Mouse (Mus musculus): ENCODE data around the gene Phf2.
"Not testable (repeated sequence)": the region's sequence is repeated elsewhere in the genome, so short reads cannot be mapped to it uniquely, and the experiment has no call there.

Phf2 gene

DNA sequence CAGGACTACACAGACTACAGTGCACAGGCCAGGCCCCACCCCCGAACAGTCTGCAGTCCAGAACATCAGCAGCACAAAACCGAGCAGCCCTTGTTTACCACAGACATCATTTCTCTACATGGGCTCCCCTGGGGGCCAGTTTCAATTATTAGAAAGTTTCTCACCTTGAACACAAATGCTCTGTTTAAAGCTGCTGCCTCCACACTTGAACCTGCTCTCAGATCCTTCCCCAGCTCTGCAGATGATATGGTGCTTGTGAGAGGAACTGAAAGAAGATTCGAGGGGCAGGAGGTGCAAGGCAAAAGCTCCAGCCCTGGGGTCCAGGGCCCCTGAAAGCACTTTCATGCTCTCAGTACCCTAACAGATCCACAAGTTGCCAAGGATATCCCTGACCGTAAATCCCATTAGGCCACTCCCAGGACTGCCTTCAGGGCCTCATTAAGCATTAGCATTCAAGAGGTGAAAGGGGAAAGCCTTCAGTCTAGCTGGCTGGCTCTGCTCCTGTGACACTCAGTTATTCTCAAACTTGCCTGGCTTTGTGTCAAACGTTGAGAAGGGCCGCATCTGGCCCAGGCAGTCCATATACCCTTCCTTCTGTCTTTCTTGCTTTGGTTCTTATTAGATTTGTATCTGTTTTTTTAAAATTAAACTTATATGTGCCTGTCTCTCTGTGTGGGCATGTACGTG lies 13.5 kb downstream of the Phf2 start:
- DNase-seq (ENCODE audit: low spot score): no peak

DNA sequence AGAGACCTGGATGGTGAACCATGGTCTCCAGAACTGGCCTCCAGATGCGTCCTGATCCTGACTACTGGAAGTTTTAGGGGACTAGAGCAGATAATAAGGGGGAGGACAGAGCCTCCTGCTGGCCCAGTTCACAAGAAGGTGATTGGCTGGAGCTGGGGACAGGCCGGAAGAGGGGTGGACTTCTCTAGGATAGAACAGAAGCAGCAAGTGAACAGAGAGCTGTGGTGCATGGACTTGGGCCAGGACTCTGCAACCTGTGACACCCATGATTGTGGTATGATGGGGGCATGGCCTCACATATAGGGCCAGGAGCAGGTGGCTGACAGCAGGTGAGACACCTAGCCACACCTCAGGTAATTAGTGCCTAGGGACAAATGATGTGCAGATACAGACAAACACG lies 17.0 kb downstream of the Phf2 start:
- DNase-seq (ENCODE audit: low spot score): no peak

DNA sequence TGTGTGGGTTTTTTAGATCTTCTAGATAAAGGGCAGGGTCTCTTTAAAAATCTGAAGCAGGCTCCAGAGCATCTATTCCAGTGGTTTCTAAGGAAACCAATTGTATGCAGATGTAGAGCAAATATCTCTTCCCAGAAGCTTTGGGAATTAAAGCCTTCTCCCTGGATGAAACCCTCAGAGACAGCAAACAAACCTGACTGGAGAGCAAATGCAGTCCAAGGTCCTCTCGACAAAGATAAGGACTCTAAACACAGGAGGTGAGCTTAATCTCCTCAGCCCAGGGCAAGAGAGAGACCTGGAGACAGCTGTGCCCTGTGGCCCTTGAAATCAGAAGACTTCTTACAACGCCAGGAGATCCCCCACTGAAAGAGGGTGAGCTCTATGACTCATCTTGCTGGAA lies 17.4 kb downstream of the Phf2 start:
- no peak for DNase-seq (ENCODE audit: low spot score)

DNA sequence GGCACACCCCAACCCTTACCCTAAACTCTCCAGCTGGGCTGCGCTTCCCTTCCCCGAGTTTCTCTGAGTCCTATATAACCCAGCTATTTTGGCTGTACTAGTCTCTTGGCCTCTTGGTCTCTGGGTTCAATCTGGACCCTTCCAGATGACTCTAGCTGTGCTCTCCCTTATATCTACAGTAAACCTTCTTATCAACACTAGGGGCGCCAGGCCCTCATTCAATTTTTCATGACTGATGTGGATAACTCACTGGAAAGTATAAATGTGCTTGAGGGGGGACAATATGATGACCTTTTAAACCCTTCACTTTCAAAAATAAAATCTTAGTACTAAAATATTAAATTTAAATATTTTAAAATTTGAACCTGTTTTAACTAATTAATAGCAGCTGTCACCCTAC lies 18.1 kb downstream of the Phf2 start:
- no peak for DNase-seq (ENCODE audit: low spot score)

GRCm38 (mm10) chr13:48851719-48852118 lies 19.2 kb downstream of the Phf2 start:
- DNase-seq (ENCODE audit: low spot score): no peak

GRCm38 (mm10) chr13:48850771-48851170 lies 20.1 kb downstream of the Phf2 start:
- DNase-seq (ENCODE audit: low spot score): no peak

DNA sequence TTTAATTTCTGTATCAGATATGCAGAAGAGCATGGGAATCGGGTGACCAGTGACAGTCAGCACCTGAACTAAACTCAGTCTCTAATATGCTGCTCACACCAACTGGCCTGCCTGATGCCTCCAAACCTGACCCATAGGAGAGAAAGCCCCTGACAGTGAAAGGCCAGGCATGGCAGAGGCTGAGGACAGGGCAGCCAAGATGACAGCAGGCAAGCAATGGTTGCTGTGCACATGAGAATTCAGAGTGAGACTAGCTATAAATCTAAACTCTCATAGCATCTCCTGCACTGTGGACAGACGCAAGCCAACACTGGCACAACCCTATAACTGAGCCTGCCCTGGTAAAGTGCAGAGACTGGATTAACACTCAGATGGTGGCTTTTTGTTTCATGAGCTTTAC lies 20.6 kb downstream of the Phf2 start:
- no peak for DNase-seq (ENCODE audit: low spot score)

GRCm38 (mm10) chr13:48849155-48849554 lies 21.8 kb downstream of the Phf2 start:
- peak; percentile 57 for DNase-seq (ENCODE audit: low spot score)

- DNase-seq (ENCODE audit: low spot score): no peak
Measured at GRCm38 (mm10) chr13:48845308-48845707, 25.6 kb downstream of the Phf2 start.

- no peak for DNase-seq (ENCODE audit: low spot score)
Measured at GRCm38 (mm10) chr13:48843530-48843929, 27.4 kb downstream of the Phf2 start.

- DNase-seq (ENCODE audit: low spot score): no peak
Measured at GRCm38 (mm10) chr13:48841905-48842592, 28.9 kb downstream of the Phf2 start.

GRCm38 (mm10) chr13:48838284-48838683 lies 32.6 kb downstream of the Phf2 start:
- no peak for DNase-seq (ENCODE audit: low spot score)

GRCm38 (mm10) chr13:48837537-48837936 lies 33.4 kb downstream of the Phf2 start:
- no peak for DNase-seq (ENCODE audit: low spot score)

- no peak for DNase-seq (ENCODE audit: low spot score)
Measured at GRCm38 (mm10) chr13:48830528-48831250, 40.2 kb downstream of the Phf2 start.

- no peak for DNase-seq (ENCODE audit: low spot score)
Measured at GRCm38 (mm10) chr13:48829780-48830179, 41.1 kb downstream of the Phf2 start.

DNA sequence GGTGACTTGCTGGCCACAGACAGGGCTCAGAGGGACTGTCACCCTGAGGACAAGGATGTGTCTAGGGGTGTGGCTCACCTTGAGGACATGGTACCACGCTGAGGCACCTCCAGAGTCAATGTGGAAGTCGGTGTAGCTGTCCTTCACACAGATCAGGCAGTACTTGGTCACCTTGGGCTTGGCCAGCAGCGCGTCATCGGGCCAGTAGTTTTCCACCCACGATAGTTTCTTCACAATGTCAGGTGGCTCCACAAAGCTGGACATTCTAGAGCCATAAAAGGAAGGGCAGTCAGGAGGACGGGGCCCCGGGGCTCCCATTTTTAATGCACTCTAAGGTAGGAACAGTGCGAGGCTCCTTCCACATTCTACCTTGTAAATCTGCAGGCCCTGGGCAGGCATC lies 48.0 kb downstream of the Phf2 start:
- no peak for DNase-seq (ENCODE audit: low spot score)

- no peak for DNase-seq (ENCODE audit: low spot score)
Measured at GRCm38 (mm10) chr13:48822288-48822687, 48.6 kb downstream of the Phf2 start.

DNA sequence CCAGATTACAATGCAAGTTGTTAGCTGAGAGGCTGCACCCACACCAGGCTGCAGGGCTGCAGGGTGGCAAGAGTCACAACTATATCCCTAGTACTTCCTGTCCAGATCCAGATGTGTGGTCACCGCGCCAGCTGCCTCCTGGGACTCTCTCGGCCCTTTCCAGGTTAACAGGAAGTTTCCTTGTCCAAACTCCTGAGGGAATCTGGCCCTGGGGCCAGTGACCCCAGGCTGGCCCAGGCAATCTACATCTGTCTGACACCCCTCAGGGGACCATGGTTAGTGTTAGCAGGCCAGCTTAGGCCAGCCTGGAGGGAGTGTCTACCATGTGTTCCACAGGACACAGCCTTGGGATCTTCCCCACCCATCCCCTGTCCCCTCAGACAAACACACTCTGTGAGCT lies 51.8 kb downstream of the Phf2 start:
- no peak for DNase-seq (ENCODE audit: low spot score)

GRCm38 (mm10) chr13:48814406-48814805 lies 56.5 kb downstream of the Phf2 start:
- DNase-seq (ENCODE audit: low spot score): no peak

GRCm38 (mm10) chr13:48810991-48811390 lies 59.9 kb downstream of the Phf2 start:
- no peak for DNase-seq (ENCODE audit: low spot score)

DNA sequence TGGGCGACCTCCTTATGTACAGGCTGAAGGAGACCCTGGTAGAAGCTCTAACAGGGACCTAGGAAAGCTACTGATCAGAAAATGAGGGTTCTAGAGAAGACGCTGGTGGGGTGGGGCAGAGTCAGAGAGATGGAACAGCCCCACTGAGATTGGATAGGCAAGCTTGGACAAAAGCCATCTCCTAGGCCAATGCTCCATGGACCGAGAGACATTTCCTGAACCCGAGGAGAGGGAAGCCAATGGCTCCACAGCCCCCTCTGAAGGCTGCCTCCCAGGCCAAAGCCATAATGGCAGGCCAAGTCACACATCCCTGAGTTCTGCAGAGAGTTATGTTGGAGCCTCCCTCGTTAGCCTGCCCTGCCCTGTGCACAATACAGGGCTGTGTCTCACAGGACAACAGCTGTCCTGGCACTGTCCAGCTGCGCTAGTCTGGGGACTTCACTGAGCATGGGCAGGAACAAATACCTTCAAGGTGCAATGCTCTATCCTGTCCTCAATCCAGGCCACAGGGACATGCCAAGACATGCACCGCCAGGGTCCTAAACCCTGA lies 60.6 kb downstream of the Phf2 start:
- DNase-seq (ENCODE audit: low spot score): no peak

- DNase-seq (ENCODE audit: low spot score): not testable (repeated sequence)
Measured at GRCm38 (mm10) chr13:48809668-48810067, 61.3 kb downstream of the Phf2 start.

GRCm38 (mm10) chr13:48807481-48808031 lies 63.4 kb downstream of the Phf2 start:
- DNase-seq (ENCODE audit: low spot score): peak; percentile 59
